Mouse (Mus musculus) A20 (cell line): ENCODE data around the gene Plch2.

ENCODE experiments used
- DNase-seq: peaks from one replicate; pipeline ENCODE4 v3.0.0-alpha.2; 2011; ENCODE audit warnings: low read depth, low spot score

Gene Plch2

GRCm38 (mm10) chr4:154986750-154987149 is 69.8 kb downstream of the Plch2 start:
- DNase-seq: no peak

DNA sequence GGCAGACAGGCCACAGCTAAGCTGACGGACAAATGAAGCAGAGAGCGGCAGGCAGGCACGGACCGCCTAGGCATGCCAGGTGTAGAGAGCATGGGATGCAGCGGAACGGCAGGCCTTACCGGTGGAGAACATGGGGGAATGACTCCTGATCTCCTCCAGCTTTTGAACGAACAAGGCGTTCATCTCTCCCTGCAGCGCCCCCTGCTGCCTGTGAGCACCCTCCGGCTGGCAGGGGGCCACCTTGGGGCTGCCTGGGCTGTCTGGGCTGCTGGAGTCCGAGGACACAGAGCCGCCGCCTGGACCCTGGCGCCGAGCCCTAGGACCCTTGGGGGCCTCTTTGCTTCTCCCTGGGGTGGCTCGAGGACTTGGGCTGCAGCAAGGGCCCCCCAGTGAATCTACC is 70.5 kb downstream of the Plch2 start:
- peak; percentile 73 for DNase-seq

DNA sequence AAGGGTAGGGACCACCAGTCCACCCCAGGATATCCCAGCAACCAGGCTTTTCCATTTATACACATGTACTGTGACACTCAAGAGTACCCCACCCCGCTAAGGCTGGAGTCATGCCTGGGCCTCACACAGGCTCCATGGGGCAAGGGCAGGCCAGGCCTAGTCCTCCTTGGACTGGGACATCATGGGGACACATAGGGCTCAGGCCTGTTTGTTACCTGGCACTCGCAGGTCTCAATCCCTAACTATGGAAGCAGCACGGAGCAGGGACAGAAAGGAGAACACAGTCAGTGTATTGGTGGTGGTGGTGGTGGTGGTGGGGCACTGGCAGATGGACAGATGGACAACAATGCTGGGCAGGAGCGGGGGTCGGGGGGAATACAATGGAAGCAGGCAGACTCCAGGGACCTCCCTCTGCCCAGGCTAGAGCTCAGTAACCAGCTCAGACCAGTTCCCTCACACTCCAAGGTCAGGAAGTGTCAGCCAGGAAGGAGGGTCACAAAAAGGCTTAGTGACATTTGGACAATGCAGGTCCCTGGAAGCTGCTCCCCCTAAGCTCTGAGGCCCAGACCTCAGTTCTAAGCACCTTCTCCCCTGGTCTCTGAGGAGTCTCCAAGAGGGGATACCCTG is 71.3 kb downstream of the Plch2 start:
- no peak for DNase-seq

DNA sequence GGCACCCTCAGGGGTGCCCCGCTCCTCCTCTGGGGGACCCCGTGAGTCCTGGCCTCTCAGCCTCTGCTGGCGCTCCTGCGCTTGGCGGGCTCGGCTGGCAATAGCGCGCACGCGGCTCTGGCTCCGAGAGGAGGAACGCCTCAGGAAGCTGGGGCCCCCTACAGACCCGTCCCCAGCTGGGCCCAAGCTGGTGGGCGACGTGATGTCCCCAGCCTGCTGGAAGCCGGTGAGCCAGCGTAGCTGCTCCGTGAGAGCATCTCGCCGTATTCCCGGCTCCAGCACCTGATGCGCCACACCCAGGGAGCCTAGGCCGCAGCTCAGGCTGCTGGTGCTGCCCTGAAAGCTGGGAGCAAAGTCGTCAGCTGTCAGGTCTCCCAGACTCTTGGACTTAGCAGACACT is 72.8 kb downstream of the Plch2 start:
- no peak for DNase-seq

- peak; percentile 15 for DNase-seq
Observed at GRCm38 (mm10) chr4:154982247-154983120, 74.1 kb downstream of the Plch2 start.

- peak; percentile 37 for DNase-seq
Observed at GRCm38 (mm10) chr4:154981530-154981929, 75.1 kb downstream of the Plch2 start.

DNA sequence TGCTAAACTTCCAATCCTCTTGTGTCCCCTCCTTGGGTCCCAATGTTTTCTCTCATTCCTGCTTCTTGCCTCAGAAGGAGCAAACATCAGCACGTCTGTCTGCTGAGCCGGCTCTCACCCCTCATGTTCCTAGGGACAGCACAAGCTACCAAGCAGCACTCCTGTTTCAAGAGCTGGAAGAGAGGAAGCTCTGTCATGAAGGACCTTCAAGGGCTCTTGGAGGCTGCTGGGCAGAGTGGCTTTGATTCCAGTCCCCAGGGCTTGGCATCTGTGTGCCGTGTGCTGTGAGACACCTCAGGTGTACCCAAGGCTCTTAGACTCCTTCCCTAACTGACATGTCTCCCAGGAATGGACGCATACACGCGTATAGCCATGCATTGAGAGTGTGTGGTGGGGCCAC is 75.5 kb downstream of the Plch2 start:
- no peak for DNase-seq

DNA sequence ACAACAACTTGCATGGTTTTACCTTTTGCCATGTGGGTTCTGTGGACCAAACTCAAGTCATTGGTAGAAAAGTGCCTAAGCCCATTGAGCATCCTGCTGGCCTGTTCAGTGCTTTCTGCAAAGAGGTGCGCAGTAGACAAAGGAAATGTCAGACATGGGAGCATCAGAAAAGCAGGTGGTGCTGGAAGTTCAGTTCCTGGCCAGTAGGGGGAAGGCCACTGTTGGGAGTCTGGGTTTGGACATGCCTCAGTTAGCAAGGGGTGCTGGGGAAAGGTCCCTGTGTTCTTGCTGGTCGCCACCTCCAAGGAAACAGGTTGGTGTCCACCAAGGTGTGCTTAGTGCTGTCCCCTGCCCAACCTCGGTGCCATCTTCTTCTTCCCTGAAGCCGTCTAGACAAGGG is 76.5 kb downstream of the Plch2 start:
- DNase-seq: no peak

- DNase-seq: no peak
Observed at GRCm38 (mm10) chr4:154974163-154974611, 82.4 kb downstream of the Plch2 start.

GRCm38 (mm10) chr4:154972546-154972945 is 84.0 kb downstream of the Plch2 start:
- no peak for DNase-seq

GRCm38 (mm10) chr4:154967173-154967572 is 89.4 kb downstream of the Plch2 start:
- peak; percentile 37 for DNase-seq

GRCm38 (mm10) chr4:154965856-154966255 is 90.7 kb downstream of the Plch2 start:
- no peak for DNase-seq

DNA sequence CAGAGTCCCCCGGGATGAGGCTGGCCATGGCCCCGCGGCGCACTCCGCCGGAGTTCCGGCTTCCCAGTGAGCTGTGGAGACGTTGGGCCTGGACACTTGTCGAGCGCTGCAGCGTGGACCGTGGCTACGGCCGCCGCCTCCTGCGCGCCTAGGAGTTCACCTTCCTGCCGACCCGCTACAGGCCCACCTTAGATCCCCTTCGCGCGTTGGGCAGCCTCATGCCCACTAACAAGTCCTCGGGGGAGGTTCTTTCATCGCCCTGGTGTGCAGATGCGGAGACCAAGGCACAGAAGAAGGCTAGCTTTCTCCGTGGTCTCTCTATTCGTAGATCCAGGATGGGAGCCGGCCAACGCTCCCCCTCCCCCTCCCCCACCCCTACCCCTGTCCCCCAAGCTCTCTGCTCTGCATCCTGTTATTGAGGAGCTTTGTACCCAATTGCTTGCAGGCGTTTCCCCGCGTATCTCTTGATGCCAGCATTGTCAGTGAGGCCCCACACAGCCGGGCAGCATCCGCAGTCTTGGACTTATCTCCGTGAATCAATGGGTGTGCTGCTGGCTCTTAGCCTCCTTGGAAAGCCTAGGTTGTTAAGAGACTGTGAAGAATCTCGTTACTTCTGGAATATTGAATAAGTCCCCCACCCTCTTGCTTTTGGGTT is 91.9 kb downstream of the Plch2 start:
- DNase-seq: no peak

- DNase-seq: peak; percentile 94
Observed at GRCm38 (mm10) chr4:154963901-154964580, 92.5 kb downstream of the Plch2 start, which contains the start of gene Pank4. TSS of gene Pank4 (plus strand) at chr4:154964123.

GRCm38 (mm10) chr4:154963190-154963836 is 93.3 kb downstream of the Plch2 start:
- DNase-seq: peak; percentile 49

DNA sequence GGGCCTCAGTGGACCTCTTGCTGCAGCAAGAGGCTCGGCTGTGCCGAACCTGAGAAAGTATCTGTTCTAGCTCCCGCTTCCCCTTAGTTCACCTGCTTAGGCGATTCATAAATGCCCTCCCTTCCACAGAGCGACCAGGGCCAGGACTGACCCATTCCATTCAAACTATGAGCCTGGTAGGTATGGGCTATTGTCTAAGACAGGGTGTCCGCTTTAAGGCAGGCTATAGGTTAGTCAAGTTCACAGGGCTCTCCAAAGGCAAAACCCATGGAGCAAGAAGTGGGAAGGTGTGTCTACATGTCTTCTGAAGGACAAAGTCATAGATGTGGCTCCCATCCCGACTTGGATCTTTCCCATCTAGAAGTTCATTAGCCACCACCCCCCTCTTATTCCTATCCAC is 93.9 kb downstream of the Plch2 start:
- DNase-seq: no peak

DNA sequence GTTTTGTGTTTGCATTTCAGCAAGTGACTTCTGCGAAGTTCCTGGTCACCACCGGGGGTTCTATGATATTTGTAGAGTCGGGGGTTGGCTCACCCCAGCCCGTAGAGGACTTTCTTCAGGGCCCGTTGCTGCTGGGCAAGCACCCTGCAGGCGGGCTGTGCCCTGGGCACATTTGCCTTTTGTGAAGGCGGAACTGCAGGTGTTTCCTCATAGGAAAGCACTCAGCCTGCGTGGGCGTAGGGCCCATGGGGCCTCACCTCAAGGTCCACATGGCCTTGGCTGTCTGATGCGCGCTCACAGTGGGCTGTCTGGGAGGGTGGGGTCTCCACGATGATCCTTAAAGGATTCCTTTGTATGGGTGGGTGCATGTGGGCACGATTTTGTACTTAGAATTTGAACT is 94.7 kb downstream of the Plch2 start:
- peak; percentile 89 for DNase-seq

DNA sequence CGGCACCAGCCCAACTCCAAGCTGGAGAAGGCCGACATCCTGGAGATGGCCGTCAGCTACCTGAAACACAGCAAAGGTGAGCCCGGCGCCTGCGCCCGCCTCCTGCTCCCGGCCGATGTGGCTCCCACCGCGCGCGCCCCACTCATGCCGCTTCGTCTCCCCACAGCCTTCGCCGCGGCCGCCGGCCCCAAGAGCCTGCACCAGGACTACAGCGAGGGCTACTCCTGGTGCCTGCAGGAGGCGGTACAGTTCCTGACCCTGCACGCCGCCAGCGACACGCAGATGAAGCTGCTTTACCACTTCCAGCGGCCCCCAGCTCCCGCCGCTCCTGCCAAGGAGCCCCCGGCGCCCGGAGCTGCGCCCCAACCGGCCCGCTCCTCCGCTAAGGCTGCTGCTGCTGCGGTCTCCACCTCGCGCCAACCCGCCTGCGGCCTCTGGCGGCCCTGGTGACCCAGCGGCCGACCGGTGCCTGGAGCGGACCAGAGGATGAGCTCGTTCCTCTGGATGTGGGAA is 95.3 kb downstream of the Plch2 start:
- peak; percentile 84 for DNase-seq

- DNase-seq: no peak
Observed at GRCm38 (mm10) chr4:154960690-154961225, 95.8 kb downstream of the Plch2 start, which contains the start of gene Hes5. TSS of gene Hes5 (plus strand) at chr4:154960923.

DNA sequence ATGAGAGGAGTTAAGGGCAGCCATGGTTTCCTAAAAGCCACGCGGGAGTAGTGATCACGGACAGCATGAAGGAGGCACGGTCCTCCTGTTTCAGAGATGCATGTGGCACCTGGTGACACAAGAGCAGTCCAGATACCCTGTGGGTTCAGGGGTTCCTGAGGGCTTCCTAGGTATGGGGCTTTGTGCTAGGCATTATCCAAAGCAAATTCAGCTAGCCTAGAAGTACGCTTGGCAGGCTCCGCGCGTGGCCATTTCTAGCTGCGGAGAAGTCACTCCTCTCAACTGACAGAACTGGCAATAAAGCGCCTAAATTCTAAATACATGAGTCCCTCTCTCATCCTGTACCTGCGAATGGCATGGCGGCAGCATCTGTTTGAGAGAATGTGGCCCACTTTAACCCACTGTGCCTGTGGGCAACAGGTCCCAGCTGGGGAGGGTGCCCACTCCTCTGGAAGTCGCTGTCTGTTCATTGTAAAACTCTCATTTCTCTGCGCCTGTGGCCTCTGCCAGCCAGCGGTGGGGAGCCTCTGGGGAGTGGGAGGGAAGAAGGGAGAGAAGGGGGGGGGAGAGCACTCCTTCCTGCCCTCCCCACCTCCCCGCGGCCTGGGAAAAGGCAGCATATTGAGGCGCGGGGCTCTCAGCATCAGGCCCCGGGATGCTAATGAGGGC is 96.4 kb downstream of the Plch2 start:
- DNase-seq: no peak
